Mouse (Mus musculus) neural tube, embryonic 13.5 days (tissue): ENCODE results near the gene Tmem164. TPM values are rescaled to one million over a fixed set of nuclear protein-coding genes. Genes with fewer than 3 reads are reported as not detected.

Source experiments
- ATAC-seq: fragments of 200-750 bp; cut with Nextera tagmentation; 2 replicates; pipeline ENCODE4 v1.8.0; 2017; ENCODE audit warnings: low read depth, mild to moderate bottlenecking, moderate TSS enrichment, moderate library complexity
- H3K27ac ChIP-seq: fragments of 300-500 bp; sonication (generic); replicated peaks from 2 replicates; pipeline ENCODE4 v1.5.1; 2015; ENCODE audit warnings: moderate library complexity, mild to moderate bottlenecking, inconsistent platforms
- H3K27me3 ChIP-seq: fragments of 300-500 bp; sonication (generic); 2 replicates; pipeline ENCODE4 v1.6.1; 2015; ENCODE audit warnings: mild to moderate bottlenecking, inconsistent platforms
- H3K36me3 ChIP-seq: fragments of 300-500 bp; sonication (generic); 2 replicates; pipeline ENCODE4 v1.6.1; 2015; ENCODE audit warnings: mild to moderate bottlenecking, inconsistent platforms
- H3K4me1 ChIP-seq: fragments of 300-500 bp; sonication (generic); replicated peaks from 2 replicates; pipeline ENCODE4 v1.6.1; 2015; ENCODE audit warnings: inconsistent platforms
- H3K4me2 ChIP-seq: fragments of 300-500 bp; sonication (generic); 2 replicates; pipeline ENCODE4 v1.6.1; 2015; ENCODE audit warnings: inconsistent platforms, mild to moderate bottlenecking, moderate library complexity
- H3K4me3 ChIP-seq: fragments of 300-500 bp; sonication (generic); 2 replicates; pipeline ENCODE4 v1.5.1; 2015; ENCODE audit warnings: mild to moderate bottlenecking, inconsistent platforms
- H3K9ac ChIP-seq: fragments of 300-500 bp; sonication (generic); 2 replicates; pipeline ENCODE4 v1.6.1; 2015; ENCODE audit warnings: moderate library complexity, mild to moderate bottlenecking, inconsistent platforms
- H3K9me3 ChIP-seq: fragments of 300-500 bp; sonication (generic); 2 replicates; pipeline ENCODE4 v1.6.1; 2016; ENCODE audit warnings: inconsistent platforms
- WGBS: fragments of 180-500 bp; shearing (Covaris S2); methylation state at CpG from one replicate; pipeline ENCODE4 v1.1.7; 2015; 5-methylcytosine and 5-hydroxymethylcytosine counted together
- polyA plus RNA-seq: library from polyadenylated mRNA; unstranded; fragments of >200 nt; fragmentation: Nextera tagmentation; extraction: Ambion mirVana; gene quantifications from 2 replicates; pipeline ENCODE4 v1.2.1, GENCODE M21; 2015

The Tmem164 gene
- polyA plus RNA-seq, 1 experiment from 2014 or later, result 34.1 TPM

GRCm38 (mm10) chrX:142694856-142695255, 13.7 kb downstream of the Tmem164 start:
- peaks cover 20% of the 10 kb centered on the region for H3K27me3 ChIP-seq
- 87% methylated on average over 3 of the region's 3 CpGs for WGBS
- no peak overlapping the region for H3K4me2 ChIP-seq
- no peak overlapping the region for H3K27ac ChIP-seq
- H3K4me3 ChIP-seq, result no peak overlapping the region
- 0 out of 2 replicates have a peak, but pooled peaks cover 4% of the 10 kb centered on the region for H3K4me1 ChIP-seq
- no peak overlapping the region for H3K9ac ChIP-seq
- no peaks in the 10 kb centered on the region for H3K36me3 ChIP-seq
- H3K9me3 ChIP-seq, result no peaks in the 10 kb centered on the region
- no peak for ATAC-seq

- Histone ChIP-seq H3K9ac (no peak overlapping the region), H3K27me3 (peaks cover 28% of the 10 kb centered on the region), H3K4me2 (no peak overlapping the region), H3K9me3 (no peaks in the 10 kb centered on the region), H3K27ac (no peak overlapping the region), H3K4me1 (peaks cover 17% of the 10 kb centered on the region; the same call in 1 of the 2 replicates), H3K4me3 (no peak overlapping the region), H3K36me3 (no peaks in the 10 kb centered on the region)
- 76% methylated on average over 11 of the region's 11 CpGs for WGBS
- no peak for ATAC-seq
These were observed 15.6 kb downstream of the Tmem164 start for GRCm38 (mm10) chrX:142696789-142697188.

- Histone ChIP-seq H3K36me3 (no peaks in the 10 kb centered on the region), H3K27ac (no peak overlapping the region), H3K4me3 (no peak overlapping the region), H3K4me2 (no peak overlapping the region), H3K4me1 (peaks cover 25% of the 10 kb centered on the region; the same call in 1 of the 2 replicates), H3K9me3 (no peaks in the 10 kb centered on the region), H3K9ac (no peak overlapping the region), H3K27me3 (peaks cover 28% of the 10 kb centered on the region)
- WGBS, result 57% methylated on average over 5 of the region's 5 CpGs
- no peak for ATAC-seq
These were observed 16.5 kb downstream of the Tmem164 start for GRCm38 (mm10) chrX:142697545-142698204.

GRCm38 (mm10) chrX:142698212-142698611, 17.0 kb downstream of the Tmem164 start:
- Histone ChIP-seq H3K9me3 (no peaks in the 10 kb centered on the region), H3K27ac (no peak overlapping the region), H3K36me3 (no peaks in the 10 kb centered on the region), H3K4me3 (no peak overlapping the region), H3K4me1 (peaks cover 25% of the 10 kb centered on the region; the same call in 1 of the 2 replicates), H3K9ac (no peak overlapping the region), H3K4me2 (no peak overlapping the region), H3K27me3 (peaks cover 28% of the 10 kb centered on the region)
- no peak for ATAC-seq
- 72% methylated on average over 7 of the region's 7 CpGs for whole genome bisulfite sequencing

GRCm38 (mm10) chrX:142702094-142702493, 20.9 kb downstream of the Tmem164 start:
- H3K4me1 ChIP-seq, result peaks cover 25% of the 10 kb centered on the region; the same call in 1 of the 2 replicates
- peak overlapping the region; percentile 56; the same call in 1 of the 2 replicates for H3K27ac ChIP-seq
- no peak for ATAC-seq
- no peak overlapping the region for H3K4me2 ChIP-seq
- no peak overlapping the region for H3K9ac ChIP-seq
- no peaks in the 10 kb centered on the region for H3K36me3 ChIP-seq
- 74% methylated on average over 5 of the region's 5 CpGs for WGBS
- no peak overlapping the region for H3K4me3 ChIP-seq
- no peaks in the 10 kb centered on the region for H3K9me3 ChIP-seq
- H3K27me3 ChIP-seq, result peaks cover 24% of the 10 kb centered on the region

- H3K4me2 ChIP-seq, result no peak overlapping the region
- no peaks in the 10 kb centered on the region for H3K9me3 ChIP-seq
- no peak overlapping the region for H3K9ac ChIP-seq
- WGBS, result 66% methylated on average over 3 of the region's 3 CpGs
- no peak for ATAC-seq
- peaks cover 25% of the 10 kb centered on the region; the same call in 1 of the 2 replicates for H3K4me1 ChIP-seq
- H3K4me3 ChIP-seq, result no peak overlapping the region
- no peak overlapping the region for H3K27ac ChIP-seq
- H3K36me3 ChIP-seq, result no peaks in the 10 kb centered on the region
- H3K27me3 ChIP-seq, result peaks cover 20% of the 10 kb centered on the region
These were observed 21.4 kb downstream of the Tmem164 start for GRCm38 (mm10) chrX:142702566-142702965.

GRCm38 (mm10) chrX:142703953-142704352, 22.7 kb downstream of the Tmem164 start:
- WGBS, result 84% methylated on average over 3 of the region's 3 CpGs
- Histone ChIP-seq H3K27ac (no peak overlapping the region), H3K9me3 (no peaks in the 10 kb centered on the region), H3K4me2 (no peak overlapping the region), H3K4me3 (no peak overlapping the region), H3K9ac (no peak overlapping the region), H3K4me1 (peaks cover 25% of the 10 kb centered on the region; the same call in 1 of the 2 replicates), H3K27me3 (peaks cover 20% of the 10 kb centered on the region), H3K36me3 (no peaks in the 10 kb centered on the region)
- ATAC-seq, result no peak

GRCm38 (mm10) chrX:142708257-142708656, 27.1 kb downstream of the Tmem164 start:
- Histone ChIP-seq H3K4me3 (no peak overlapping the region), H3K9me3 (no peaks in the 10 kb centered on the region), H3K9ac (no peak overlapping the region), H3K4me1 (no peaks in the 10 kb centered on the region), H3K36me3 (no peaks in the 10 kb centered on the region), H3K27ac (no peak overlapping the region), H3K4me2 (no peak overlapping the region), H3K27me3 (peaks cover 13% of the 10 kb centered on the region)
- no peak for ATAC-seq

GRCm38 (mm10) chrX:142716014-142716413, 34.8 kb downstream of the Tmem164 start:
- 87% methylated on average over 3 of the region's 3 CpGs for WGBS
- H3K9ac ChIP-seq, result no peak overlapping the region
- H3K27ac ChIP-seq, result no peak overlapping the region
- no peaks in the 10 kb centered on the region for H3K36me3 ChIP-seq
- no peak for ATAC-seq
- no peaks in the 10 kb centered on the region for H3K9me3 ChIP-seq
- no peak overlapping the region for H3K4me3 ChIP-seq
- no peak overlapping the region for H3K4me2 ChIP-seq
- H3K27me3 ChIP-seq, result no peaks in the 10 kb centered on the region
- H3K4me1 ChIP-seq, result no peaks in the 10 kb centered on the region

- WGBS, result 90% methylated on average over 9 of the region's 9 CpGs
- no peak overlapping the region for H3K27ac ChIP-seq
- H3K36me3 ChIP-seq, result no peaks in the 10 kb centered on the region
- no peak overlapping the region for H3K9ac ChIP-seq
- no peaks in the 10 kb centered on the region for H3K4me1 ChIP-seq
- no peak for ATAC-seq
- H3K4me3 ChIP-seq, result no peak overlapping the region
- H3K9me3 ChIP-seq, result no peaks in the 10 kb centered on the region
- H3K4me2 ChIP-seq, result no peak overlapping the region
- H3K27me3 ChIP-seq, result 0 out of 2 replicates have a peak, but pooled peaks cover under 1% of the 10 kb centered on the region
These were observed 36.8 kb downstream of the Tmem164 start for GRCm38 (mm10) chrX:142717958-142718478.

GRCm38 (mm10) chrX:142718759-142719158, 37.6 kb downstream of the Tmem164 start:
- H3K9ac ChIP-seq, result no peak overlapping the region
- 90% methylated on average over 4 of the region's 4 CpGs for WGBS
- no peak overlapping the region for H3K4me2 ChIP-seq
- H3K27ac ChIP-seq, result no peak overlapping the region
- no peak for ATAC-seq
- no peaks in the 10 kb centered on the region for H3K9me3 ChIP-seq
- peaks cover 8% of the 10 kb centered on the region; the same call in 1 of the 2 replicates for H3K27me3 ChIP-seq
- no peaks in the 10 kb centered on the region for H3K4me1 ChIP-seq
- H3K36me3 ChIP-seq, result no peaks in the 10 kb centered on the region
- H3K4me3 ChIP-seq, result no peak overlapping the region

GRCm38 (mm10) chrX:142721897-142722296, 40.7 kb downstream of the Tmem164 start:
- Histone ChIP-seq H3K9me3 (no peaks in the 10 kb centered on the region), H3K36me3 (no peaks in the 10 kb centered on the region), H3K9ac (no peak overlapping the region), H3K4me3 (no peak overlapping the region), H3K27ac (no peak overlapping the region), H3K27me3 (peaks cover 10% of the 10 kb centered on the region; the same call in 1 of the 2 replicates), H3K4me1 (0 out of 2 replicates have a peak, but pooled peaks cover 9% of the 10 kb centered on the region), H3K4me2 (no peak overlapping the region)
- WGBS, result 94% methylated on average over 3 of the region's 3 CpGs
- ATAC-seq, result no peak
